Mouse (Mus musculus) limb, embryonic 11.5 days (tissue): ENCODE data around the gene Papss1. TPM values are rescaled to one million over a fixed set of nuclear protein-coding genes. Genes with fewer than 3 reads are reported as not detected.
A peak's percentile ranks its signal among the peaks of the same experiment; 100 is the strongest.

ENCODE experiments used
- ATAC-seq: fragments of 200-750 bp; cut with Nextera tagmentation; 2 replicates; pipeline ENCODE4 v1.8.0; 2017; ENCODE audit warnings: low read depth; ENCODE audit not compliant: insufficient number of reproducible peaks, low FRiP score, low TSS enrichment
- DNase-seq: peaks from one replicate; pipeline ENCODE4 v3.0.0-alpha.2; 2015; ENCODE audit warnings: low spot score
- H3K27ac ChIP-seq: fragments of 300-500 bp; sonication (generic); replicated peaks from 2 replicates; pipeline ENCODE4 v1.5.1; 2014; ENCODE audit warnings: low read depth, mild to moderate bottlenecking, low read length
- H3K27me3 ChIP-seq: fragments of 300-500 bp; sonication (generic); 2 replicates; pipeline ENCODE4 v1.6.1; 2014; ENCODE audit warnings: mild to moderate bottlenecking, low read length, mixed read lengths; ENCODE audit not compliant: control insufficient read depth, insufficient read depth
- H3K36me3 ChIP-seq: fragments of 300-500 bp; sonication (generic); 2 replicates; pipeline ENCODE4 v1.6.1; 2014; ENCODE audit warnings: mild to moderate bottlenecking, low read length, moderate library complexity, mixed read lengths; ENCODE audit not compliant: control insufficient read depth, insufficient read depth
- H3K4me1 ChIP-seq: fragments of 300-500 bp; sonication (generic); 2 replicates; pipeline ENCODE4 v1.6.1; 2014; ENCODE audit warnings: low read length, mixed read lengths; ENCODE audit not compliant: control insufficient read depth, insufficient read depth
- H3K4me2 ChIP-seq: fragments of 300-500 bp; sonication (generic); 2 replicates; pipeline ENCODE4 v1.6.1; 2014; ENCODE audit warnings: low read depth, mild to moderate bottlenecking, moderate library complexity; ENCODE audit not compliant: severe bottlenecking
- H3K4me3 ChIP-seq: fragments of 300-500 bp; sonication (generic); 2 replicates; pipeline ENCODE4 v1.5.1; 2014; ENCODE audit warnings: low read depth, low read length
- H3K9ac ChIP-seq: fragments of 300-500 bp; sonication (generic); 2 replicates; pipeline ENCODE4 v1.6.1; 2014; ENCODE audit warnings: mild to moderate bottlenecking, low read length
- H3K9me3 ChIP-seq: fragments of 300-500 bp; sonication (generic); 2 replicates; pipeline ENCODE4 v1.6.1; 2016; ENCODE audit warnings: low read length; ENCODE audit not compliant: control insufficient read depth
- WGBS: fragments of 180-500 bp; shearing (Covaris S2); extraction: QIAGEN DNeasy Blood & Tissue Kit; methylation state at CpG from one replicate; pipeline ENCODE4 v1.1.7; 2014; 5-methylcytosine and 5-hydroxymethylcytosine counted together
- polyA plus RNA-seq: library from polyadenylated mRNA; unstranded; fragments of >200 nt; fragmentation: Nextera tagmentation; extraction: Ambion mirVana; gene quantifications from 2 replicates; pipeline ENCODE4 v1.2.1, GENCODE M21; 2014

The Papss1 gene
- polyA plus RNA-seq, 1 experiment from 2014 or later = 107 TPM

GRCm38 (mm10) chr3:131610595-131610994 lies 46.0 kb downstream of the Papss1 start:
- no peak overlapping the region for H3K9ac ChIP-seq
- ATAC-seq (no peak), DNase-seq (no peak)
- H3K36me3 ChIP-seq = peaks cover 7% of the 10 kb centered on the region; the same call in 1 of the 2 replicates
- H3K4me2 ChIP-seq = no peak overlapping the region
- no peaks in the 10 kb centered on the region for H3K27me3 ChIP-seq
- no peak overlapping the region for H3K27ac ChIP-seq
- WGBS = 74% methylated on average over 6 of the region's 6 CpGs
- H3K4me3 ChIP-seq = no peak overlapping the region
- no peaks in the 10 kb centered on the region for H3K9me3 ChIP-seq
- H3K4me1 ChIP-seq = peaks cover 9% of the 10 kb centered on the region

GRCm38 (mm10) chr3:131612847-131613246 lies 48.3 kb downstream of the Papss1 start:
- no peaks in the 10 kb centered on the region for H3K9me3 ChIP-seq
- no peak overlapping the region for H3K9ac ChIP-seq
- no peak overlapping the region for H3K4me3 ChIP-seq
- H3K4me2 ChIP-seq = no peak overlapping the region
- no peaks in the 10 kb centered on the region for H3K27me3 ChIP-seq
- no peak for ATAC-seq
- no peak for DNase-seq
- peaks cover 7% of the 10 kb centered on the region; the same call in 1 of the 2 replicates for H3K36me3 ChIP-seq
- no peak overlapping the region for H3K27ac ChIP-seq
- 76% methylated on average over 5 of the region's 5 CpGs for WGBS
- peaks cover 9% of the 10 kb centered on the region for H3K4me1 ChIP-seq

- no peak overlapping the region for H3K9ac ChIP-seq
- peaks cover 9% of the 10 kb centered on the region for H3K4me1 ChIP-seq
- DNase-seq (peak; percentile 54), ATAC-seq (no peak)
- no peak overlapping the region for H3K27ac ChIP-seq
- H3K4me2 ChIP-seq = no peak overlapping the region
- H3K9me3 ChIP-seq = no peaks in the 10 kb centered on the region
- 16% methylated on average over 8 of the region's 8 CpGs for WGBS
- peaks cover 5% of the 10 kb centered on the region; the same call in 1 of the 2 replicates for H3K36me3 ChIP-seq
- no peaks in the 10 kb centered on the region for H3K27me3 ChIP-seq
- no peak overlapping the region for H3K4me3 ChIP-seq
Observed at GRCm38 (mm10) chr3:131614056-131614455, 49.5 kb downstream of the Papss1 start.

DNA sequence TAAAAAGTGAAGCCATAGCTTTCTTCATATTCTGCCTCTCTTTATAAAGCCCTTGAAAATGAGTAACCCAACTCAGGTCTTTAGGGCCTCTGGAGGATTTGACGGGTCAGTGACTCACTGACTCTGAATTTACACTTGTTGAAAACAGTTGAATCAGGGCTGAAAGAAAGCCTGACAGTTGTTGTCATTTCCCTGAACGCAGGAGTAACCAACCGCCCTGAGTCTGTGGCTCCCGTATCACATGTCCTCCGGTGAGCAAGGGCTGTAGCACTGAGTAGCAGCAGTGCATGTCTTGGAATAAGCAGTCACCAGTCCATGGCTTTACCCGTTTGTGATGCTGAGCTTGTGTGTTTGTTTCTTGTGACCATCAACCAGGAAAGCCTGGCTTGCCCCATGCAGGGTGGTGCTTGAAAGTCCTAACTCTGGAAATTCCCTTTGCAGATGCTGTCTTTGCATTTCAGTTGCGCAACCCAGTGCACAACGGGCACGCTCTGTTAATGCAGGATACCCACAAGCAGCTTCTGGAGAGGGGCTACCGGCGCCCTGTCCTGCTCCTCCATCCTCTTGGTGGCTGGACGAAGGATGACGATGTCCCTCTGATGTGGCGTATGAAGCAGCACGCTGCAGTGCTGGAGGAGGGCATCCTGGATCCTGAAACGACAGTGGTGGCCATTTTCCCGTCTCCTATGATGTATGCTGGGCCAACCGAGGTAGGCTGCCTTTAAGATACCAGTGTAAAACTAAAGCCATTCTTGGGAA lies 54.2 kb downstream of the Papss1 start:
- H3K36me3 ChIP-seq = peaks cover 2% of the 10 kb centered on the region; the same call in 1 of the 2 replicates
- WGBS = 94% methylated on average over 18 of the region's 18 CpGs
- H3K4me3 ChIP-seq = no peak overlapping the region
- no peak for DNase-seq
- H3K27ac ChIP-seq = no peak overlapping the region
- no peaks in the 10 kb centered on the region for H3K27me3 ChIP-seq
- H3K4me2 ChIP-seq = no peak overlapping the region
- H3K9ac ChIP-seq = no peak overlapping the region
- H3K9me3 ChIP-seq = no peaks in the 10 kb centered on the region
- peaks cover 5% of the 10 kb centered on the region for H3K4me1 ChIP-seq
- ATAC-seq = no peak

GRCm38 (mm10) chr3:131623208-131623607 lies 58.6 kb downstream of the Papss1 start:
- no peak overlapping the region for H3K27ac ChIP-seq
- DNase-seq = no peak
- no peak overlapping the region for H3K9ac ChIP-seq
- no peak overlapping the region for H3K4me3 ChIP-seq
- no peak overlapping the region for H3K4me2 ChIP-seq
- peaks cover 10% of the 10 kb centered on the region for H3K36me3 ChIP-seq
- no peaks in the 10 kb centered on the region for H3K9me3 ChIP-seq
- 95% methylated on average over 1 of the region's 1 CpGs for WGBS
- no peaks in the 10 kb centered on the region for H3K4me1 ChIP-seq
- no peak for ATAC-seq
- no peaks in the 10 kb centered on the region for H3K27me3 ChIP-seq

- Histone ChIP-seq H3K4me1 (no peaks in the 10 kb centered on the region), H3K27me3 (no peaks in the 10 kb centered on the region), H3K4me3 (no peak overlapping the region), H3K36me3 (peaks cover 8% of the 10 kb centered on the region), H3K9me3 (no peaks in the 10 kb centered on the region), H3K4me2 (no peak overlapping the region), H3K27ac (no peak overlapping the region), H3K9ac (no peak overlapping the region)
- ATAC-seq = no peak
- WGBS = 95% methylated on average over 9 of the region's 9 CpGs
- DNase-seq = no peak
Observed at GRCm38 (mm10) chr3:131624063-131624462, 59.5 kb downstream of the Papss1 start.

DNA sequence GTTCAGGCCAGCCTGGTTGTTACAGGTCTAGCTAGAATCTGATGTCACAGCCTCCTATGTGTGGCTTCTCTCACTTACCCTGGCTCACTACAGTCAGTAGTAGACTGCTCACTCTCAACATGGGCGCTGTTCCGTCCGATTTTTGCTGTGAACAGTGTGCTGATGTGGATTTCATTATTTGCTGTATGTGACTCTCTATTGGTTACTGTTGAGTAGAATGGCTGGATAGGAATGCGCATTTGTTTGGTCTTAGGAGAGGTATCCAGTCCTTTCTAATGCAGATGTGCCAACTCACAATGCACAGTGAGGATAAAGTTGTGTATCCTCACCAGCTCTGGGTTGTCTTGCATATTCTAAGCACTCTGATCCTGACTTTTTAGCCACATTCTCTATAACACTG lies 62.9 kb downstream of the Papss1 start:
- no peak overlapping the region for H3K4me3 ChIP-seq
- ATAC-seq (no peak), DNase-seq (no peak)
- no peak overlapping the region for H3K27ac ChIP-seq
- peaks cover 8% of the 10 kb centered on the region for H3K36me3 ChIP-seq
- WGBS = 96% methylated on average over 4 of the region's 4 CpGs
- H3K4me1 ChIP-seq = no peaks in the 10 kb centered on the region
- no peaks in the 10 kb centered on the region for H3K9me3 ChIP-seq
- no peak overlapping the region for H3K9ac ChIP-seq
- H3K4me2 ChIP-seq = no peak overlapping the region
- no peaks in the 10 kb centered on the region for H3K27me3 ChIP-seq

- WGBS = 94% methylated on average over 5 of the region's 5 CpGs
- H3K4me3 ChIP-seq = no peak overlapping the region
- H3K4me2 ChIP-seq = no peak overlapping the region
- H3K36me3 ChIP-seq = peaks cover 8% of the 10 kb centered on the region
- H3K27ac ChIP-seq = no peak overlapping the region
- H3K27me3 ChIP-seq = no peaks in the 10 kb centered on the region
- ATAC-seq (no peak), DNase-seq (no peak)
- H3K9ac ChIP-seq = no peak overlapping the region
- no peaks in the 10 kb centered on the region for H3K4me1 ChIP-seq
- no peaks in the 10 kb centered on the region for H3K9me3 ChIP-seq
Observed at GRCm38 (mm10) chr3:131628265-131628664, 63.7 kb downstream of the Papss1 start.

DNA sequence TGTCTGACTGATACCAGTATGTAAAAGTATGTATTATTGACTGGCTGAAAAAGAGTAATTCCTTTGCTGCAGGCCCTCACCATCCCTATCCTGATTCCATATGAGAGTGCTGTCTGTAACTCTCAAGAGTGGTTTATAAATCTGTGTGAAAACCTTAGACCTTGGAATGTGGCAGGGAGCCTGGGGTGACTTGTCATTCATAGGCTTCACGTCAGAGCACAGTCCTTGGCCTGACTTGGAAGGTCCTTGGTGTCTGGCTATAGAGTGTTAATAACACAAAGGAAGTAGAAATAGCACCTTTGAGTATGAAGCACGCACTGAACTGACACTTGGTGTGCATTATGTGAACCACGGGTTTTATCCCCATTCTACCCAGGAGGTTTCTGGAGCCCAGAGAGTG lies 64.4 kb downstream of the Papss1 start:
- Histone ChIP-seq H3K4me3 (no peak overlapping the region), H3K4me1 (no peaks in the 10 kb centered on the region), H3K27me3 (no peaks in the 10 kb centered on the region), H3K4me2 (no peak overlapping the region), H3K27ac (no peak overlapping the region), H3K9ac (no peak overlapping the region), H3K36me3 (peaks cover 7% of the 10 kb centered on the region), H3K9me3 (no peaks in the 10 kb centered on the region)
- DNase-seq (no peak), ATAC-seq (no peak)
- 84% methylated on average over 3 of the region's 3 CpGs for WGBS
